Mouse (Mus musculus): ENCODE measurements around the gene Aqp5. TPM values are rescaled to one million over a fixed set of nuclear protein-coding genes. Genes with fewer than 3 reads are reported as not detected.

The Aqp5 gene
- polyA plus RNA-seq, 2 experiments = 0.07 TPM; not detected in 1

DNA sequence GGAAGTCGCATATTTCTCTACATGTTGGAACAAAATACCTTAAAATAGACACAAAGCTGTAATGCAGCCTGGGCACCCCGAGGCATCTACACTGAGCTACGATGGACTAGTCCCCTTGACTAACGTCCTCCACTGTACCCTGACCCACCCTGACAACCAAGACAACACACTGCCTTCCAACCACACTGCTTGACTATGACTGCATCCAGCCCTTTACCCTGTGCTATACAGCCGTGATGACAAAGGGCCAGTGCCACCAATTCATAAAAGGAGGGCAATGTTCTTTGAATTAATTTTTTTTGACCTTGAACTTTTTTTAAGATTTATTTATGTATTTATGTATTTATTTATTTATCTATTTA is 47.5 kb downstream of the Aqp5 start:
- no peak overlapping the region for H3K4me2 ChIP-seq (ENCODE audit: low read depth)
- H3K27me3 ChIP-seq (ENCODE audit: control insufficient read depth, insufficient read depth, low read length) = no peaks in the 10 kb centered on the region
- 86% methylated on average over 5 of the region's 5 CpGs for WGBS (ENCODE audit: insufficient replicate concordance)
- no peak overlapping the region for H3K9ac ChIP-seq (replicated peaks)
- ATAC-seq (ENCODE audit: insufficient read depth) (no peak), DNase-seq (ENCODE audit: low read depth in 3 of 3, low spot score in 3 of 3) (no peak)
- peaks cover 84% of the 10 kb centered on the region for H3K36me3 ChIP-seq (replicated peaks; ENCODE audit: control insufficient read depth, insufficient read depth, low read depth)
- no peak overlapping the region for H3K4me3 ChIP-seq (ENCODE audit: insufficient read depth in 1 of 2, low read depth in 2 of 2, low read length in 2 of 2)
- no peaks in the 10 kb centered on the region for H3K9me3 ChIP-seq (ENCODE audit: control insufficient read depth, low read length)
- no peaks in the 10 kb centered on the region for H3K4me1 ChIP-seq (replicated peaks; ENCODE audit: control insufficient read depth in 2 of 2, insufficient read depth in 2 of 2, low read length in 1 of 2)
- TF ChIP-seq EP300 (IDR thresholded peaks at IDR 0.05; ENCODE audit: low read depth) (no peak), CTCF (IDR thresholded peaks at IDR 0.05; ENCODE audit: low read depth) (no peak)
- H3K27ac ChIP-seq = no peak overlapping the region

DNA sequence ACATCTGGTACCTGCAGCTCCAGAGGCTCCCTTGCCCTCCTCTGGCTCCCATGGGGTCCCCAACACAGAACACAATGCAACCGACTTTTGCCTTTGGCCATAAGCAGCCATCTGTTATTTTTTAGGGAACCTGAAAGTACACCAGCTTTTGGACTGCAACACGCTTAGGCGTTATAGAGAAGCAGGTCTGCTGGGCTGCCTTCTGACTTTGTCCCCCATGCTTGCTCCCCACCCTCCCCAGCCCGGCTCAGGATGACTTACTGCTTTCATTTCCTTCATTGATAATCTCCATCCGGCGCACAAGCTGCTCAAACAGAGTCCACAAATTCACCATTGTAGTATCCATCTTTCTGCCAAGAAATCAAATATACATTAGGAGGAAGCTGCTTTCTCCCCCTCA is 52.0 kb downstream of the Aqp5 start:
- ATAC-seq (ENCODE audit: insufficient read depth) (no peak), DNase-seq (ENCODE audit: low read depth in 3 of 3, low spot score in 3 of 3) (no peak)
- WGBS (ENCODE audit: insufficient replicate concordance) = 78% methylated on average over 6 of the region's 6 CpGs
- Histone ChIP-seq H3K4me2 (ENCODE audit: low read depth) (no peak overlapping the region), H3K4me1 (replicated peaks; ENCODE audit: control insufficient read depth in 2 of 2, insufficient read depth in 2 of 2, low read length in 1 of 2) (peaks cover 3 to 7% of the 10 kb centered on the region in 2 experiments; a peak in 3 of 4 replicates), H3K9ac (replicated peaks) (no peak overlapping the region), H3K27ac (no peak overlapping the region), H3K9me3 (ENCODE audit: control insufficient read depth, low read length) (no peaks in the 10 kb centered on the region), H3K27me3 (ENCODE audit: control insufficient read depth, insufficient read depth, low read length) (no peaks in the 10 kb centered on the region), H3K4me3 (ENCODE audit: insufficient read depth in 1 of 2, low read depth in 2 of 2, low read length in 2 of 2) (no peak overlapping the region), H3K36me3 (replicated peaks; ENCODE audit: control insufficient read depth, insufficient read depth, low read depth) (peaks cover 39% of the 10 kb centered on the region)
- TF ChIP-seq EP300 (IDR thresholded peaks at IDR 0.05; ENCODE audit: low read depth) (no peak), CTCF (IDR thresholded peaks at IDR 0.05; ENCODE audit: low read depth) (no peak)

DNA sequence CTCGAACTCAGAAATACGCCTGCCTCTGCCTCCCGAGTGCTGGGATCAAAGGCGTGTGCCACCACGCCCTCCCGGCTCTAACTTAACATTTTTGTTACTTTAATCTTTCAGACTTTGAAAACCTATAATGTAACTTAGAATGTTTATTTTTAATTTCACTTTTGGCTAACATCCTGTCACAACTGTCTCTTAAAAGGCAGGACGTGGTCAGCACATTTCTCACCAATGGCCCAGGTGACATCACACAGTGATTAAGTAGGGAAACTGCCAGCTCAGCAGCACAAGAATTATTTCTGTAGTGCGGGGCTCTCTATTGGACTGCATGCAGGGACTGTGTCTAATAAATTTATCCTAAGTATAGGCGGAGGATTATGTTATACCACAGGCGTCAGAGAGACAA is 53.2 kb downstream of the Aqp5 start:
- H3K4me3 ChIP-seq (ENCODE audit: insufficient read depth in 1 of 2, low read depth in 2 of 2, low read length in 2 of 2) = no peak overlapping the region
- no peak overlapping the region for H3K9ac ChIP-seq (replicated peaks)
- TF ChIP-seq CTCF (IDR thresholded peaks at IDR 0.05; ENCODE audit: low read depth) (no peak), EP300 (IDR thresholded peaks at IDR 0.05; ENCODE audit: low read depth) (no peak)
- 80% methylated on average over 10 of the region's 10 CpGs for WGBS (ENCODE audit: insufficient replicate concordance)
- no peaks in the 10 kb centered on the region for H3K9me3 ChIP-seq (ENCODE audit: control insufficient read depth, low read length)
- no peak overlapping the region for H3K27ac ChIP-seq
- H3K4me2 ChIP-seq (ENCODE audit: low read depth) = no peak overlapping the region
- DNase-seq (ENCODE audit: low read depth in 3 of 3, low spot score in 3 of 3) (no peak), ATAC-seq (ENCODE audit: insufficient read depth) (no peak)
- H3K27me3 ChIP-seq (ENCODE audit: control insufficient read depth, insufficient read depth, low read length) = no peaks in the 10 kb centered on the region
- peaks cover 27% of the 10 kb centered on the region for H3K36me3 ChIP-seq (replicated peaks; ENCODE audit: control insufficient read depth, insufficient read depth, low read depth)
- H3K4me1 ChIP-seq (replicated peaks; ENCODE audit: control insufficient read depth in 2 of 2, insufficient read depth in 2 of 2, low read length in 1 of 2) = peaks cover 3 to 7% of the 10 kb centered on the region in 2 experiments

Other genes with a start within 250 kb of the Aqp5 start
- 3.2 and 3.7 TPM in 2 replicates for gene Fmnl3, start 220.3 kb upstream of the Aqp5 start, polyA plus RNA-seq (2012; rRNA removed)
- gene Fmnl3, start 220.3 kb upstream of the Aqp5 start, polyA plus RNA-seq (2014; fragmentation: Nextera tagmentation; extraction: Ambion mirVana) = 1.4 and 1.5 TPM in 2 replicates
- 88.2 and 99.7 TPM in 2 replicates for gene Tmbim6, start 197.9 kb upstream of the Aqp5 start, polyA plus RNA-seq (2012; rRNA removed)
- 187 and 202 TPM in 2 replicates for gene Tmbim6, start 197.9 kb upstream of the Aqp5 start, polyA plus RNA-seq (2014; fragmentation: Nextera tagmentation; extraction: Ambion mirVana)
- 0.70 and 1.2 TPM in 2 replicates for gene Nckap5l, start 133.0 kb upstream of the Aqp5 start, polyA plus RNA-seq (2012; rRNA removed)
- gene Nckap5l, start 133.0 kb upstream of the Aqp5 start, polyA plus RNA-seq (2014; fragmentation: Nextera tagmentation; extraction: Ambion mirVana) = 0.85 and 1.4 TPM in 2 replicates
- gene Bcdin3d, start 116.1 kb upstream of the Aqp5 start, polyA plus RNA-seq (2012; rRNA removed) = 3.0 and 3.3 TPM in 2 replicates
- gene Bcdin3d, start 116.1 kb upstream of the Aqp5 start, polyA plus RNA-seq (2014; fragmentation: Nextera tagmentation; extraction: Ambion mirVana) = 5.0 TPM in 2 replicates
- 0.02 TPM in 1 of 2 replicates, not detected in the other for gene Faim2, start 62.6 kb upstream of the Aqp5 start, polyA plus RNA-seq (2012; rRNA removed)
- gene Faim2, start 62.6 kb upstream of the Aqp5 start, polyA plus RNA-seq (2014; fragmentation: Nextera tagmentation; extraction: Ambion mirVana) = not detected in 2 replicates
- not detected in 2 replicates for gene Aqp2, start 11.7 kb upstream of the Aqp5 start, polyA plus RNA-seq (2012; rRNA removed)
- not detected in 2 replicates for gene Aqp2, start 11.7 kb upstream of the Aqp5 start, polyA plus RNA-seq (2014; fragmentation: Nextera tagmentation; extraction: Ambion mirVana)
- gene Aqp6, start 10.6 kb downstream of the Aqp5 start, polyA plus RNA-seq (2012; rRNA removed) = not detected in 2 replicates
- gene Aqp6, start 10.6 kb downstream of the Aqp5 start, polyA plus RNA-seq (2014; fragmentation: Nextera tagmentation; extraction: Ambion mirVana) = not detected in 2 replicates
- gene Racgap1, start 60.9 kb downstream of the Aqp5 start, polyA plus RNA-seq (2012; rRNA removed) = 41.6 and 53.5 TPM in 2 replicates
- gene Racgap1, start 60.9 kb downstream of the Aqp5 start, polyA plus RNA-seq (2014; fragmentation: Nextera tagmentation; extraction: Ambion mirVana) = 51.1 and 55.4 TPM in 2 replicates
- 0.15 and 0.34 TPM in 2 replicates for gene Asic1, start 79.6 kb downstream of the Aqp5 start, polyA plus RNA-seq (2012; rRNA removed)
- gene Asic1, start 79.6 kb downstream of the Aqp5 start, polyA plus RNA-seq (2014; fragmentation: Nextera tagmentation; extraction: Ambion mirVana) = 0.04 and 0.06 TPM in 2 replicates
- gene Smarcd1, start 111.3 kb downstream of the Aqp5 start, polyA plus RNA-seq (2012; rRNA removed) = 6.7 and 6.9 TPM in 2 replicates
- 4.4 and 4.8 TPM in 2 replicates for gene Smarcd1, start 111.3 kb downstream of the Aqp5 start, polyA plus RNA-seq (2014; fragmentation: Nextera tagmentation; extraction: Ambion mirVana)
- gene Gm17349, start 114.7 kb downstream of the Aqp5 start, polyA plus RNA-seq (2012; rRNA removed) = not detected in 2 replicates
- not detected in 2 replicates for gene Gm17349, start 114.7 kb downstream of the Aqp5 start, polyA plus RNA-seq (2014; fragmentation: Nextera tagmentation; extraction: Ambion mirVana)
- 8.1 and 9.1 TPM in 2 replicates for gene Gpd1, start 126.7 kb downstream of the Aqp5 start, polyA plus RNA-seq (2012; rRNA removed)
- gene Gpd1, start 126.7 kb downstream of the Aqp5 start, polyA plus RNA-seq (2014; fragmentation: Nextera tagmentation; extraction: Ambion mirVana) = 5.2 and 5.3 TPM in 2 replicates
- 67.6 and 77.0 TPM in 2 replicates for gene Cox14, start 134.8 kb downstream of the Aqp5 start, polyA plus RNA-seq (2012; rRNA removed)
- gene Cox14, start 134.8 kb downstream of the Aqp5 start, polyA plus RNA-seq (2014; fragmentation: Nextera tagmentation; extraction: Ambion mirVana) = 81.4 and 84.9 TPM in 2 replicates
- 4.4 and 5.4 TPM in 2 replicates for gene Cers5, start 182.1 kb downstream of the Aqp5 start, polyA plus RNA-seq (2012; rRNA removed)
- 7.7 and 8.7 TPM in 2 replicates for gene Cers5, start 182.1 kb downstream of the Aqp5 start, polyA plus RNA-seq (2014; fragmentation: Nextera tagmentation; extraction: Ambion mirVana)

All from liver, embryonic 14.5 days (tissue).